Mouse (Mus musculus): Measurements from ENCODE around the gene Exoc1. TPM values are rescaled to one million over a fixed set of nuclear protein-coding genes. Genes with fewer than 3 reads are reported as not detected.

Gene Exoc1
- total RNA-seq, 1 experiment = 58.1 TPM

DNA sequence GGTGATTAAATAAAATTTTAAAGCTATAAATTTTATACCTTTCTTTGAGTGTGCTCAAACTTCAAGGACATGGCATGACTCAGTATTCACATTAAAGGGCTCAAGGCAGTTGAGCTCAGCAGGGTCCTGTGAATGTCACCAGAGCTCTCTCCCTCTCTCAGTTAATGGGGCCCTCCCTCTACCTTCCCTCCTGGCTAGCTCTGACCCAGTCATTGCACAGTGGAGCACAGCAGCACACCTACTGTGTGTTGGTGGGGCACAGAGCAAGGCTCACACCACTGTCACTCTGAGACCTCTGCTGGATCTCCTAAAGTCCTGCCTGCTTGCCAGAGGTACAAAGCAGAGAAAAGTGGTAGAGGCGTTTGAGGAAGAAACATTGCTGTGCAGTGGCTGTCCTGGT lies 7.1 kb downstream of the Exoc1 start:
- TF ChIP-seq ZNF384 (IDR thresholded peaks at IDR 0.05; ENCODE audit: low read depth, low read length) = no peak
- TF ChIP-seq HCFC1 (IDR thresholded peaks at IDR 0.05; ENCODE audit: borderline replicate concordance, insufficient read depth, low read length) = no peak
- no peak for TF ChIP-seq CHD2 (IDR thresholded peaks at IDR 0.05; ENCODE audit: low read depth, low read length)
- TF ChIP-seq MAFK (IDR thresholded peaks at IDR 0.05; ENCODE audit: insufficient read depth, low read depth, low read length) = no peak
- TF ChIP-seq ZC3H11A (IDR thresholded peaks at IDR 0.05; ENCODE audit: borderline replicate concordance, low read depth, low read length) = no peak
- peaks cover 19% of the 10 kb centered on the region for H3K36me3 ChIP-seq (ENCODE audit: control insufficient read depth, insufficient read depth, low read length, poor library complexity, severe bottlenecking)

DNA sequence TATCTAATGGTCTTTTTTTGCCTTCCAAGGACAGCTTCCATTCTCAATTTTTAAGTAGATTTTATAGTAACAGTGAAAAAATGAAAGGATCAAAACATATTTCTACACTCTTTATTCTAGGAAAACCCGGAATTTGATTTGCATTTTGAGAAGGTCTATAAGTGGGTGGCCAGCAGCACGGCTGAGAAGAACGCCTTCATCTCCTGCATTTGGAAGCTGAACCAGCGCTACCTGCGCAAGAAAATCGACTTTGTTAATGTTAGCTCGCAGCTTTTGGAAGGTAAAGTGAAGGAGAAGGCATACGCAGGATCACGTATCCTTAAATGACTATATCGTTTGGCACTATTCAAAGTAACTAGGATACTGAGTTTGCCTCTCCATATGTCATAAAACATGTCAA lies 8.5 kb downstream of the Exoc1 start:
- no peak for TF ChIP-seq ZNF384 (IDR thresholded peaks at IDR 0.05; ENCODE audit: low read depth, low read length)
- TF ChIP-seq HCFC1 (IDR thresholded peaks at IDR 0.05; ENCODE audit: borderline replicate concordance, insufficient read depth, low read length) = no peak
- TF ChIP-seq CHD2 (IDR thresholded peaks at IDR 0.05; ENCODE audit: low read depth, low read length) = no peak
- TF ChIP-seq ZC3H11A (IDR thresholded peaks at IDR 0.05; ENCODE audit: borderline replicate concordance, low read depth, low read length) = no peak
- no peak for TF ChIP-seq MAFK (IDR thresholded peaks at IDR 0.05; ENCODE audit: insufficient read depth, low read depth, low read length)
- no peak for DNase-seq (ENCODE audit: low read depth, low spot score)
- Histone ChIP-seq H3K4me1 (ENCODE audit: control insufficient read depth in 2 of 2, insufficient read depth in 2 of 2, low read length in 2 of 2, poor library complexity in 1 of 2) (no peaks in the 10 kb centered on the region), H3K36me3 (ENCODE audit: control insufficient read depth, insufficient read depth, low read length, poor library complexity, severe bottlenecking) (peaks cover 25% of the 10 kb centered on the region), H3K9ac (ENCODE audit: insufficient read depth, low read depth, low read length, poor library complexity, severe bottlenecking) (no peak overlapping the region), H3K9me3 (ENCODE audit: control insufficient read depth, insufficient read depth, low read depth, low read length) (no peaks in the 10 kb centered on the region), H3K27ac (ENCODE audit: insufficient read depth, low read depth, low read length, poor library complexity, severe bottlenecking) (no peak overlapping the region), H3K4me3 (ENCODE audit: insufficient read depth in 1 of 2, low read depth in 1 of 2, low read length in 2 of 2, poor library complexity in 1 of 2, severe bottlenecking in 1 of 2) (no peak overlapping the region)
- in situ Hi-C loops (cut with MboI; ENCODE audit: low sequenced_read_pairs in 2 of 2, unreplicated experiment in 2 of 2) = no loop called here

More for the DNA sequence above, 7.1 kb downstream of the Exoc1 start:
- no peak overlapping the region for H3K4me3 ChIP-seq (ENCODE audit: insufficient read depth in 1 of 2, low read depth in 1 of 2, low read length in 2 of 2, poor library complexity in 1 of 2, severe bottlenecking in 1 of 2)
- in situ Hi-C loops (cut with MboI; ENCODE audit: low sequenced_read_pairs in 2 of 2, unreplicated experiment in 2 of 2) = no loop called here
- H3K27ac ChIP-seq (ENCODE audit: insufficient read depth, low read depth, low read length, poor library complexity, severe bottlenecking) = no peak overlapping the region
- no peak for DNase-seq (ENCODE audit: low read depth, low spot score)
- H3K9me3 ChIP-seq (ENCODE audit: control insufficient read depth, insufficient read depth, low read depth, low read length) = no peaks in the 10 kb centered on the region
- no peak overlapping the region for H3K9ac ChIP-seq (ENCODE audit: insufficient read depth, low read depth, low read length, poor library complexity, severe bottlenecking)
- no peaks in the 10 kb centered on the region for H3K4me1 ChIP-seq (ENCODE audit: control insufficient read depth in 2 of 2, insufficient read depth in 2 of 2, low read length in 2 of 2, poor library complexity in 1 of 2)

DNA sequence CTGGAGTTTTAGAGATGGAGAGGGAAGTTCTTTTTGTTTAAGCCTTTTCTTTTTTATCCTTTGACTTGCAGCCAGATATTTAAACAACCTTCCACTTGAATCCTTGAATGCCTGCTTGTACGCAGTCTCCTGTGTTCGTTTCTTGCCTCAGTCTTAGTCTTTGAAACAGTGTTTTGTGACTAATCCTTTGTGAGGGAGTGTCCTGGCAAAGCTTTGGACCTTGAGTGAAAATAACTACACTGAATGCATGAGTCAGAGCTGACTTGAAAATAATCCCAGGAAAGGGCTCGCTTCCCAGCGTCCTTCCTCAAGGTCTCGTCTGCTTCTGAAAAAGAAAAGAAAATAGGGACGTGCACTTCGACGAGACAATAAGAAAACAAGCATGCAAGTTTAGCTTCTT lies 11.1 kb downstream of the Exoc1 start:
- no peak for DNase-seq (ENCODE audit: low read depth, low spot score)
- in situ Hi-C loops (cut with MboI; ENCODE audit: low sequenced_read_pairs in 2 of 2, unreplicated experiment in 2 of 2) = no loop called here
- no peaks in the 10 kb centered on the region for H3K4me1 ChIP-seq (ENCODE audit: control insufficient read depth in 2 of 2, insufficient read depth in 2 of 2, low read length in 2 of 2, poor library complexity in 1 of 2)
- TF ChIP-seq MAFK (IDR thresholded peaks at IDR 0.05; ENCODE audit: insufficient read depth, low read depth, low read length) (no peak), CHD2 (IDR thresholded peaks at IDR 0.05; ENCODE audit: low read depth, low read length) (no peak), ZNF384 (IDR thresholded peaks at IDR 0.05; ENCODE audit: low read depth, low read length) (no peak), HCFC1 (IDR thresholded peaks at IDR 0.05; ENCODE audit: borderline replicate concordance, insufficient read depth, low read length) (no peak), ZC3H11A (IDR thresholded peaks at IDR 0.05; ENCODE audit: borderline replicate concordance, low read depth, low read length) (no peak)
- H3K36me3 ChIP-seq (ENCODE audit: control insufficient read depth, insufficient read depth, low read length, poor library complexity, severe bottlenecking) = peaks cover 46% of the 10 kb centered on the region
- no peak overlapping the region for H3K27ac ChIP-seq (ENCODE audit: insufficient read depth, low read depth, low read length, poor library complexity, severe bottlenecking)
- H3K9ac ChIP-seq (ENCODE audit: insufficient read depth, low read depth, low read length, poor library complexity, severe bottlenecking) = no peak overlapping the region
- no peaks in the 10 kb centered on the region for H3K9me3 ChIP-seq (ENCODE audit: control insufficient read depth, insufficient read depth, low read depth, low read length)
- H3K4me3 ChIP-seq (ENCODE audit: insufficient read depth in 1 of 2, low read depth in 1 of 2, low read length in 2 of 2, poor library complexity in 1 of 2, severe bottlenecking in 1 of 2) = no peak overlapping the region

DNA sequence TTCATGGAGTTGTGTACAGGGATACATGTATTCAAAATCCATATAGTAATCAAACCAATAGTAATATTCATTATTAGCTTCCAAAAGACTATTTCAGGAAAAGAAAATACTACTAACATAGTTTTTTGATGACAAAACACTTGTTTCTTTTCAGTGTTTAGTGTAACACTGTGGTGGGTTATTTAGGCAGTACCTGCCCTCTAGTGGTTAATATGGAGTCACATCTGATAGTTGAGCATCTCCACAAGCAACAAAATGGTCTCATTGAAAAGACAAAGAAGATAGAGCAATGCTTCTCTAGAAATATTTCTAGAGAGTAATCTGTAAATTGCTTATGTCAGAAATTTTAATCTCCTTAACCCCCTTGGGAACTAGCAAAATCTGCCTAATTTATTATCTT lies 11.7 kb downstream of the Exoc1 start:
- H3K36me3 ChIP-seq (ENCODE audit: control insufficient read depth, insufficient read depth, low read length, poor library complexity, severe bottlenecking) = peaks cover 42% of the 10 kb centered on the region
- TF ChIP-seq MAFK (IDR thresholded peaks at IDR 0.05; ENCODE audit: insufficient read depth, low read depth, low read length) = no peak
- TF ChIP-seq ZNF384 (IDR thresholded peaks at IDR 0.05; ENCODE audit: low read depth, low read length) = no peak
- no peak for TF ChIP-seq ZC3H11A (IDR thresholded peaks at IDR 0.05; ENCODE audit: borderline replicate concordance, low read depth, low read length)
- no peak for TF ChIP-seq CHD2 (IDR thresholded peaks at IDR 0.05; ENCODE audit: low read depth, low read length)
- no peak for TF ChIP-seq HCFC1 (IDR thresholded peaks at IDR 0.05; ENCODE audit: borderline replicate concordance, insufficient read depth, low read length)

DNA sequence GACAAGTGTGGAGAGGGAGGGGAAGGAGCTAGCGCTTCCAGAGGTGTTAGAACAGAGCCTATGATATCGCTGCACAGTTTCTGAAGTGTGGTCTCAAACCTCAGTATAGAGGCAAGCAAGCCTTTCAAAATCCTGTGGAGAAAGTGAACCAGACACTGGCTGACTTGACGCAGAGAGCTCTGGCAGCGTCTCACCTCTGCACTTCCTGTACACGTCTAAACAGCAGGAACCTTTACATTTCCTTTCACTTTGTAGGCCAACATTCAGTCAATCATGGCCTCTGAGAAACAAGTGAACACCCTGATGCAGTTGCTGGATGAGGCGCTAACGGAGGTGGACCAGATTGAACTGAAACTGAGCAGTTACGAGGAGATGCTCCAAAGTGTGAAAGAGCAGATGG lies 14.1 kb downstream of the Exoc1 start:
- peaks cover 31% of the 10 kb centered on the region for H3K36me3 ChIP-seq (ENCODE audit: control insufficient read depth, insufficient read depth, low read length, poor library complexity, severe bottlenecking)
- H3K9me3 ChIP-seq (ENCODE audit: control insufficient read depth, insufficient read depth, low read depth, low read length) = no peaks in the 10 kb centered on the region
- in situ Hi-C loops (cut with MboI; ENCODE audit: low sequenced_read_pairs in 2 of 2, unreplicated experiment in 2 of 2) = no loop called here
- no peak for DNase-seq (ENCODE audit: low read depth, low spot score)
- no peak overlapping the region for H3K27ac ChIP-seq (ENCODE audit: insufficient read depth, low read depth, low read length, poor library complexity, severe bottlenecking)
- H3K4me1 ChIP-seq (ENCODE audit: control insufficient read depth in 2 of 2, insufficient read depth in 2 of 2, low read length in 2 of 2, poor library complexity in 1 of 2) = no peaks in the 10 kb centered on the region
- TF ChIP-seq ZNF384 (IDR thresholded peaks at IDR 0.05; ENCODE audit: low read depth, low read length) (no peak), CHD2 (IDR thresholded peaks at IDR 0.05; ENCODE audit: low read depth, low read length) (no peak)
- H3K4me3 ChIP-seq (ENCODE audit: insufficient read depth in 1 of 2, low read depth in 1 of 2, low read length in 2 of 2, poor library complexity in 1 of 2, severe bottlenecking in 1 of 2) = no peak overlapping the region
- no peak overlapping the region for H3K9ac ChIP-seq (ENCODE audit: insufficient read depth, low read depth, low read length, poor library complexity, severe bottlenecking)

More for the DNA sequence above, 11.7 kb downstream of the Exoc1 start:
- Histone ChIP-seq H3K9ac (ENCODE audit: insufficient read depth, low read depth, low read length, poor library complexity, severe bottlenecking) (no peak overlapping the region), H3K4me1 (ENCODE audit: control insufficient read depth in 2 of 2, insufficient read depth in 2 of 2, low read length in 2 of 2, poor library complexity in 1 of 2) (no peaks in the 10 kb centered on the region), H3K27ac (ENCODE audit: insufficient read depth, low read depth, low read length, poor library complexity, severe bottlenecking) (no peak overlapping the region), H3K9me3 (ENCODE audit: control insufficient read depth, insufficient read depth, low read depth, low read length) (no peaks in the 10 kb centered on the region), H3K4me3 (ENCODE audit: insufficient read depth in 1 of 2, low read depth in 1 of 2, low read length in 2 of 2, poor library complexity in 1 of 2, severe bottlenecking in 1 of 2) (no peak overlapping the region)
- in situ Hi-C loops (cut with MboI; ENCODE audit: low sequenced_read_pairs in 2 of 2, unreplicated experiment in 2 of 2) = no loop called here
- DNase-seq (ENCODE audit: low read depth, low spot score) = no peak

Measured in ES-E14 (cell line).